ENCODE assay signal across 10 mouse cellular contexts in the genomic region with DNA sequence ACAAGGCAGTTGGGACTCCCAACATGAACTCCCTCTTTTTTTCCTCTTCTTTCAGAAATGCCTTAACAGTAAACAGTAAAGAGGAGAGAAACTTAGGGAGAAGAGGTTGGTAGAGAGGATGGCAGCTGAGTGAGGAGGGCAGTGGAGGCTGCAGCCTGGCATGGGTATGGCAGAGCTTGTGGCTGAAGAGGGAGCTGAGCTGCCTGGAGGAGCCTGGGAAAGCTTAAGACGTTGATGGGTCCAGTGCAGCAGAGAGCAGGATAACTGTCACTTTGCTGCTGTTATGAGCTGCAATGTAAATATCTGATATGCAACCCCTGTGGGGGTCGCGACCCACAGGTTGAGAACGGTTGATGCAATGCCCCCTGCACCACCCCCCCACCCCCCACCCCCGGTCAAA. TPM values are rescaled to one million over a fixed set of nuclear protein-coding genes. Genes with fewer than 3 reads are reported as not detected.
A peak's percentile ranks its signal among the peaks of the same experiment; 100 is the strongest.
DNase-seq lines count a peak whose midpoint lies in the region; ATAC-seq lines count a peak whose summit lies in the region.
"Had no signal": no experiment of that assay in that cellular context is flagged by ENCODE, and none has a peak within 500 bp of the region (broad histone marks: within the 10 kb centered on the region; RNA-seq: fewer than 3 reads in every experiment).

No protein-coding gene starts in this region.

- H3K4me3 ChIP-seq in forebrain, embryonic 12.5 days (replicated peaks): no peak overlapping the region
- H3K4me3 ChIP-seq in forebrain, embryonic 15.5 days: no peak overlapping the region
- H3K4me3 ChIP-seq in liver, embryonic 13.5 days (replicated peaks): no peak overlapping the region
- no peak overlapping the region for H3K4me3 ChIP-seq in liver, embryonic 12.5 days
- H3K4me3 ChIP-seq in intestine, embryonic 15.5 days (replicated peaks): no peak overlapping the region
- no peak overlapping the region for H3K4me3 ChIP-seq in neural tube, embryonic 13.5 days
- H3K4me3 ChIP-seq: hindbrain, embryonic 15.5 days; layer of hippocampus, adult 2 months had no signal

- no peaks in the 10 kb centered on the region for H3K27me3 ChIP-seq in forebrain, embryonic 12.5 days
- no peaks in the 10 kb centered on the region for H3K27me3 ChIP-seq in forebrain, embryonic 15.5 days
- no peaks in the 10 kb centered on the region for H3K27me3 ChIP-seq in liver, embryonic 13.5 days
- H3K27me3 ChIP-seq in liver, embryonic 12.5 days (replicated peaks): no peaks in the 10 kb centered on the region
- H3K27me3 ChIP-seq in intestine, embryonic 15.5 days (replicated peaks): no peaks in the 10 kb centered on the region
- no peaks in the 10 kb centered on the region for H3K27me3 ChIP-seq in neural tube, embryonic 13.5 days
- H3K27me3 ChIP-seq: hindbrain, embryonic 15.5 days had no signal

- no peaks in the 10 kb centered on the region for H3K36me3 ChIP-seq in forebrain, embryonic 12.5 days (replicated peaks)
- H3K36me3 ChIP-seq in forebrain, embryonic 15.5 days: no peaks in the 10 kb centered on the region
- no peaks in the 10 kb centered on the region for H3K36me3 ChIP-seq in liver, embryonic 13.5 days
- no peaks in the 10 kb centered on the region for H3K36me3 ChIP-seq in liver, embryonic 12.5 days
- H3K36me3 ChIP-seq in intestine, embryonic 15.5 days: no peaks in the 10 kb centered on the region
- no peaks in the 10 kb centered on the region for H3K36me3 ChIP-seq in neural tube, embryonic 13.5 days
- H3K36me3 ChIP-seq: hindbrain, embryonic 15.5 days had no signal

- H3K4me1 ChIP-seq in forebrain, embryonic 12.5 days: peaks cover 15% of the 10 kb centered on the region
- peaks cover 4% of the 10 kb centered on the region; the same call in 1 of the 2 replicates for H3K4me1 ChIP-seq in forebrain, embryonic 15.5 days
- H3K4me1 ChIP-seq in liver, embryonic 13.5 days (replicated peaks): peaks cover 7% of the 10 kb centered on the region
- H3K4me1 ChIP-seq in liver, embryonic 12.5 days: 0 out of 2 replicates have a peak, but pooled peaks cover 6% of the 10 kb centered on the region
- H3K4me1 ChIP-seq in intestine, embryonic 15.5 days (replicated peaks): peaks cover 13% of the 10 kb centered on the region; the same call in 1 of the 2 replicates
- peaks cover 16% of the 10 kb centered on the region for H3K4me1 ChIP-seq in neural tube, embryonic 13.5 days (replicated peaks)

- 21% methylated on average over 5 of the region's 5 CpGs for WGBS in forebrain, embryonic 12.5 days
- 21% methylated on average over 5 of the region's 5 CpGs for WGBS in forebrain, embryonic 15.5 days
- 47% methylated on average over 5 of the region's 5 CpGs for WGBS in liver, embryonic 13.5 days (ENCODE audit: insufficient replicate concordance)
- WGBS in liver, embryonic 12.5 days (ENCODE audit: insufficient replicate concordance): 46% methylated on average over 5 of the region's 5 CpGs
- WGBS in intestine, embryonic 15.5 days: 11% methylated on average over 5 of the region's 5 CpGs
- WGBS in neural tube, embryonic 13.5 days: 17% methylated on average over 5 of the region's 5 CpGs

- peak overlapping the region; percentile 70 for H3K27ac ChIP-seq in forebrain, embryonic 12.5 days
- H3K27ac ChIP-seq in forebrain, embryonic 15.5 days (replicated peaks): no peak overlapping the region; the same call in 1 of the 2 replicates
- peak overlapping the region; percentile 7; the same call in 1 of the 2 replicates for H3K27ac ChIP-seq in liver, embryonic 13.5 days
- no peak overlapping the region for H3K27ac ChIP-seq in liver, embryonic 12.5 days
- H3K27ac ChIP-seq in intestine, embryonic 15.5 days: peak overlapping the region; percentile 74
- H3K27ac ChIP-seq in neural tube, embryonic 13.5 days (replicated peaks): peak overlapping the region; percentile 54
- H3K27ac ChIP-seq: hindbrain, embryonic 15.5 days; layer of hippocampus, adult 2 months had no signal

- no peak for DNase-seq in liver, embryonic 13.5 days
- no peak for DNase-seq in urinary bladder, postnatal 25 days (ENCODE audit: low spot score)
- no peak for DNase-seq in Muller cell, postnatal 12 days (ENCODE audit: inconsistent ontology term)

- H3K9ac ChIP-seq in forebrain, embryonic 12.5 days: no peak overlapping the region
- no peak overlapping the region for H3K9ac ChIP-seq in forebrain, embryonic 15.5 days (replicated peaks)
- H3K9ac ChIP-seq in liver, embryonic 13.5 days: no peak overlapping the region
- no peak overlapping the region for H3K9ac ChIP-seq in liver, embryonic 12.5 days
- no peak overlapping the region for H3K9ac ChIP-seq in intestine, embryonic 15.5 days
- H3K9ac ChIP-seq in neural tube, embryonic 13.5 days: no peak overlapping the region
- H3K9ac ChIP-seq: hindbrain, embryonic 15.5 days had no signal

- no peak for ATAC-seq in forebrain, embryonic 12.5 days (ENCODE audit: low FRiP score)
- ATAC-seq in forebrain, embryonic 15.5 days (replicated peaks): no peak
- no peak for ATAC-seq in liver, embryonic 13.5 days (ENCODE audit: low read depth)
- ATAC-seq in liver, embryonic 12.5 days: no peak
- peak; percentile 48 for ATAC-seq in intestine, embryonic 15.5 days
- no peak for ATAC-seq in neural tube, embryonic 13.5 days (ENCODE audit: low read depth)

- H3K9me3 ChIP-seq in forebrain, embryonic 12.5 days: no peaks in the 10 kb centered on the region
- H3K9me3 ChIP-seq in forebrain, embryonic 15.5 days: no peaks in the 10 kb centered on the region
- H3K9me3 ChIP-seq in liver, embryonic 13.5 days (replicated peaks): no peaks in the 10 kb centered on the region
- no peaks in the 10 kb centered on the region for H3K9me3 ChIP-seq in liver, embryonic 12.5 days (replicated peaks)
- H3K9me3 ChIP-seq in intestine, embryonic 15.5 days: no peaks in the 10 kb centered on the region
- no peaks in the 10 kb centered on the region for H3K9me3 ChIP-seq in neural tube, embryonic 13.5 days
- H3K9me3 ChIP-seq: hindbrain, embryonic 15.5 days had no signal

- H3K4me2 ChIP-seq in forebrain, embryonic 12.5 days: no peak overlapping the region
- no peak overlapping the region for H3K4me2 ChIP-seq in forebrain, embryonic 15.5 days (replicated peaks)
- no peak overlapping the region for H3K4me2 ChIP-seq in liver, embryonic 13.5 days
- H3K4me2 ChIP-seq in liver, embryonic 12.5 days: no peak overlapping the region
- peak overlapping the region; percentile 5; the same call in 1 of the 2 replicates for H3K4me2 ChIP-seq in intestine, embryonic 15.5 days (replicated peaks)
- no peak overlapping the region for H3K4me2 ChIP-seq in neural tube, embryonic 13.5 days
- H3K4me2 ChIP-seq: hindbrain, embryonic 15.5 days had no signal

RNA-seq across cellular contexts. Expression of a gene that starts 23.6 kb away (rescaled TPM):
- polyA plus RNA-seq in forebrain, embryonic 12.5 days (2016; fragmentation: Nextera tagmentation; extraction: Ambion mirVana): 0.04 and 0.29 TPM in 2 replicates
- 0.09 TPM in 1 of 2 replicates, not detected in the other for polyA plus RNA-seq in forebrain, embryonic 15.5 days (2015; fragmentation: Nextera tagmentation; extraction: Ambion mirVana)
- polyA plus RNA-seq in liver, embryonic 13.5 days (2015; fragmentation: Nextera tagmentation; extraction: Ambion mirVana): 0.22 and 0.32 TPM in 2 replicates
- 0.17 and 0.39 TPM in 2 replicates for polyA plus RNA-seq in liver, embryonic 12.5 days (2016; fragmentation: Nextera tagmentation; extraction: Ambion mirVana)
- 0.58 and 0.93 TPM in 2 replicates for polyA plus RNA-seq in intestine, embryonic 15.5 days (2015; fragmentation: Nextera tagmentation; extraction: Ambion mirVana)
- 0.40 TPM in 1 of 2 replicates, not detected in the other for polyA plus RNA-seq in neural tube, embryonic 13.5 days (2015; fragmentation: Nextera tagmentation; extraction: Ambion mirVana)

RNA-seq across cellular contexts. Expression of a gene that starts 42.2 kb away (rescaled TPM):
- 0.19 TPM in 1 of 2 replicates, not detected in the other for polyA plus RNA-seq in forebrain, embryonic 12.5 days (2016; fragmentation: Nextera tagmentation; extraction: Ambion mirVana)
- polyA plus RNA-seq in forebrain, embryonic 15.5 days (2015; fragmentation: Nextera tagmentation; extraction: Ambion mirVana): not detected in 2 replicates
- polyA plus RNA-seq in liver, embryonic 13.5 days (2015; fragmentation: Nextera tagmentation; extraction: Ambion mirVana): 0.07 and 0.17 TPM in 2 replicates
- 0.39 and 0.44 TPM in 2 replicates for polyA plus RNA-seq in liver, embryonic 12.5 days (2016; fragmentation: Nextera tagmentation; extraction: Ambion mirVana)
- 0.43 and 0.87 TPM in 2 replicates for polyA plus RNA-seq in intestine, embryonic 15.5 days (2015; fragmentation: Nextera tagmentation; extraction: Ambion mirVana)
- polyA plus RNA-seq in neural tube, embryonic 13.5 days (2015; fragmentation: Nextera tagmentation; extraction: Ambion mirVana): not detected in 2 replicates

Comparison
In these comparisons a context has a peak if more than half of its experiments do, and no peak if none do; other contexts are left out.
1. H3K27ac ChIP-seq: peak in forebrain, embryonic 12.5 days (single experiment), liver, embryonic 13.5 days (single experiment), intestine, embryonic 15.5 days (single experiment) and neural tube, embryonic 13.5 days (single experiment); none in forebrain, embryonic 15.5 days (single experiment) and liver, embryonic 12.5 days (single experiment).